In the genomic region with DNA sequence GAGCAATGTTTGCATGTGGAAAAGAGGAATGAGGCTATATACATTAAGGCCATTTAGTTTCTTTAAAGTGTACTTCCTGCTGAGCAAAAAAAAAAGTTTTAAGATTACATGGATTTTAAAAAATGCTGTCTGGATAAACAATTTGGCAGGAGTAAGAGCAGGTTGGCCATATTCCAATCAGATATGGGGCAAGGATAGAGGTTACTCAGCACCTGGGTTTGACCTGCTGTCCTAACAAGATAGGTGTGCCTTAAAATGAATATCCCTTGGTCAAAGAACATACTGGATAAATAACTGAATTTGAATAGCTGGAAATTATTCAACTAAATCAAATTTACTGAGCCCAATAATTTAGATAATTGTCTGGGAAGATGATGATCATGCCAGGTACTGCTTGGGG, we compare ENCODE assay signal across 23 mouse cellular contexts. TPM values are rescaled to one million over a fixed set of nuclear protein-coding genes. Genes with fewer than 3 reads are reported as not detected.
A peak's percentile ranks its signal among the peaks of the same experiment; 100 is the strongest.
DNase-seq lines count a peak whose midpoint lies in the region; TF ChIP-seq lines count a peak whose summit lies in the region.
"Had no signal": no experiment of that assay in that cellular context is flagged by ENCODE, and none has a peak within 500 bp of the region (broad histone marks: within the 10 kb centered on the region; RNA-seq: fewer than 3 reads in every experiment).

No protein-coding gene starts in this region.

- DNase-seq in kidney, adult 9 months: peak; percentile 18
- no peak for DNase-seq in kidney, adult 8-10 months
- DNase-seq in urinary bladder, postnatal 14 days (ENCODE audit: low spot score): peak; percentile 3
- no peak for DNase-seq in urinary bladder, postnatal 10 days (ENCODE audit: low spot score)
- peak; percentile 37 for DNase-seq in MEL (ENCODE audit: low read depth, low spot score)
- no peak for DNase-seq in embryo, embryonic 10.5 days (ENCODE audit: low spot score)
- DNase-seq: adrenal gland, adult 2 months; adrenal gland, postnatal 10 days; adrenal gland, postnatal 25 days; B cell, adult 2 months; cerebellum, adult 11 months; cerebellum, adult 18-20 months; cerebellum, adult 8-10 months; cerebellum, adult 9-11 months; cerebellum, postnatal 14 days; cerebellum, postnatal 36 days; forebrain, postnatal 0 days had no signal

- peaks cover 5 to 25% of the 10 kb centered on the region in 2 experiments; a peak in 3 of 4 replicates for H3K36me3 ChIP-seq in MEL (ENCODE audit: control insufficient read depth in 1 of 2, insufficient read depth in 2 of 2, low read length in 2 of 2)
- H3K36me3 ChIP-seq: embryonic facial prominence, embryonic 10.5 days; embryonic facial prominence, embryonic 12.5 days; forebrain, embryonic 15.5 days had no signal

- H3K4me3 ChIP-seq in MEL (ENCODE audit: control insufficient read depth in 1 of 2, insufficient read depth in 1 of 2, low read depth in 2 of 2, low read length in 2 of 2): no peak overlapping the region
- H3K4me3 ChIP-seq: embryonic facial prominence, embryonic 10.5 days; embryonic facial prominence, embryonic 12.5 days; forebrain, embryonic 13.5 days; forebrain, embryonic 15.5 days had no signal

- H3K9ac ChIP-seq in MEL (ENCODE audit: control insufficient read depth, low read depth, low read length, poor library complexity, severe bottlenecking): no peak overlapping the region
- H3K9ac ChIP-seq: embryonic facial prominence, embryonic 12.5 days; forebrain, embryonic 13.5 days; forebrain, embryonic 15.5 days; forebrain, postnatal 0 days had no signal

- TF ChIP-seq EP300 in MEL (IDR thresholded peaks at IDR 0.05; ENCODE audit: low read depth in 1 of 2, low read length in 2 of 2): peak; percentile 27 to 30; a peak in 2 of 4 replicates

- H3K27ac ChIP-seq in MEL (ENCODE audit: control insufficient read depth, low read depth, low read length): no peak overlapping the region
- H3K27ac ChIP-seq: embryonic facial prominence, embryonic 10.5 days; embryonic facial prominence, embryonic 12.5 days; forebrain, embryonic 13.5 days; forebrain, embryonic 15.5 days had no signal

- H3K9me3 ChIP-seq in MEL (replicated peaks; ENCODE audit: insufficient read depth, low read length): no peaks in the 10 kb centered on the region
- H3K9me3 ChIP-seq: embryonic facial prominence, embryonic 12.5 days; forebrain, embryonic 13.5 days; forebrain, embryonic 15.5 days; G1E had no signal

- H3K79me2 ChIP-seq in MEL (ENCODE audit: control insufficient read depth, insufficient read depth, low read length, poor library complexity): peaks cover 80% of the 10 kb centered on the region

- no peaks in the 10 kb centered on the region for H3K27me3 ChIP-seq in MEL (ENCODE audit: control insufficient read depth in 1 of 2, insufficient read depth in 2 of 2, low read length in 2 of 2)
- H3K27me3 ChIP-seq: CH12.LX had no signal

- no peak for TF ChIP-seq RAD21 in MEL (IDR thresholded peaks at IDR 0.05; ENCODE audit: low read depth, low read length)

- no peak for TF ChIP-seq POLR2A in MEL (IDR thresholded peaks at IDR 0.05; ENCODE audit: control insufficient read depth in 1 of 2, insufficient read depth in 1 of 2, low read depth in 1 of 2, low read length in 2 of 2, poor library complexity in 1 of 2)

- H3K4me1 ChIP-seq in MEL (ENCODE audit: control insufficient read depth in 1 of 2, insufficient read depth in 2 of 2, low read length in 2 of 2): peaks cover 9% of the 10 kb centered on the region in 2 experiments
- H3K4me1 ChIP-seq: embryonic facial prominence, embryonic 12.5 days had no signal

- no peak for TF ChIP-seq CTCF in MEL (IDR thresholded peaks at IDR 0.05 in 2 of 3, conservative IDR thresholded peaks at IDR 0.05 in 1 of 3; ENCODE audit: control insufficient read depth in 1 of 3, insufficient read depth in 1 of 3, low read depth in 2 of 3, low read length in 3 of 3, poor library complexity in 1 of 3, severe bottlenecking in 1 of 3)

TF ChIP-seq in MEL, 35 proteins besides CTCF, POLR2A, EP300 and RAD21:
- TF ChIP-seq TAL1 (IDR thresholded peaks at IDR 0.05; ENCODE audit: low read length) (no peak), TCF12 (IDR thresholded peaks at IDR 0.05; ENCODE audit: low read depth, low read length) (no peak), KAT2A (conservative IDR thresholded peaks at IDR 0.05; ENCODE audit: low read depth, low read length) (no peak), MYB (IDR thresholded peaks at IDR 0.05; ENCODE audit: low read depth, low read length) (no peak), GATA1 (IDR thresholded peaks at IDR 0.05; ENCODE audit: low read depth, low read length) (no peak; the same call in 1 of the 2 replicates), POLR2AphosphoS2 (IDR thresholded peaks at IDR 0.05; ENCODE audit: low read length) (no peak), HCFC1 (IDR thresholded peaks at IDR 0.05; ENCODE audit: low read depth, low read length) (no peak), CHD2 (IDR thresholded peaks at IDR 0.05; ENCODE audit: low read length) (no peak), ETS1 (IDR thresholded peaks at IDR 0.05; ENCODE audit: low read depth, low read length) (peak; percentile 47; the same call in 1 of the 2 replicates), E2F4 (IDR thresholded peaks at IDR 0.05; ENCODE audit: borderline replicate concordance, low read depth, low read length) (no peak), NELFE (IDR thresholded peaks at IDR 0.05; ENCODE audit: low read depth, low read length) (no peak), ZMIZ1 (IDR thresholded peaks at IDR 0.05; ENCODE audit: low read depth, low read length) (no peak), SMC3 (IDR thresholded peaks at IDR 0.05; ENCODE audit: low read depth, low read length) (no peak), MAZ (IDR thresholded peaks at IDR 0.05; ENCODE audit: low read depth, low read length) (no peak), ZKSCAN1 (IDR thresholded peaks at IDR 0.05; ENCODE audit: low read depth, low read length) (no peak), TBP (IDR thresholded peaks at IDR 0.05; ENCODE audit: low read depth, low read length) (no peak), ZNF384 (IDR thresholded peaks at IDR 0.05; ENCODE audit: low read depth, low read length) (peak; percentile 55; the same call in 1 of the 2 replicates)

RNA-seq across cellular contexts. Expression of gene Zfx, which starts 5.2 kb away (rescaled TPM):
- 16.0 and 16.5 TPM in 2 replicates for total RNA-seq in MEL (2012; rRNA removed)
- polyA plus RNA-seq in MEL (2012; ENCODE audit: insufficient read depth in 1 of 2, insufficient read length in 2 of 2, low read depth in 1 of 2, low replicate concordance in 2 of 2, missing spikeins in 1 of 2): 10 to 100 TPM in 1 of 2 experiments, 1 to 10 TPM in 1; 10.0 to 21.4 TPM

Comparison
In these comparisons a context has a peak if more than half of its experiments do, and no peak if none do; other contexts are left out.
1. DNase-seq: peak in kidney, adult 9 months (single experiment), urinary bladder, postnatal 14 days (single experiment) and MEL (single experiment); none in kidney, adult 8-10 months (0 of 2), urinary bladder, postnatal 10 days (single experiment) and embryo, embryonic 10.5 days (single experiment).